Mouse (Mus musculus) heart, adult 18-20 months (tissue): Measurements from ENCODE around the gene Scube1. TPM values are rescaled to one million over a fixed set of nuclear protein-coding genes. Genes with fewer than 3 reads are reported as not detected.

ENCODE experiments used
- DNase-seq, 2 experiments: peaks; one replicate each; pipeline ENCODE4 v3.0.0; 2021 to 2022; ENCODE audit warnings: mixed read lengths in 1 of 2
- total RNA-seq, 2 experiments: library from RNA; stranded (reverse); gene quantifications; 2 replicates each; pipeline ENCODE4 v1.2.3; 2021

Scube1 gene
- total RNA-seq, 2 experiments from 2014 or later = 0.62 to 0.72 TPM

- no peak for DNase-seq
Observed at GRCm38 (mm10) chr15:83709889-83710774, 14.7 kb downstream of the Scube1 start.

DNA sequence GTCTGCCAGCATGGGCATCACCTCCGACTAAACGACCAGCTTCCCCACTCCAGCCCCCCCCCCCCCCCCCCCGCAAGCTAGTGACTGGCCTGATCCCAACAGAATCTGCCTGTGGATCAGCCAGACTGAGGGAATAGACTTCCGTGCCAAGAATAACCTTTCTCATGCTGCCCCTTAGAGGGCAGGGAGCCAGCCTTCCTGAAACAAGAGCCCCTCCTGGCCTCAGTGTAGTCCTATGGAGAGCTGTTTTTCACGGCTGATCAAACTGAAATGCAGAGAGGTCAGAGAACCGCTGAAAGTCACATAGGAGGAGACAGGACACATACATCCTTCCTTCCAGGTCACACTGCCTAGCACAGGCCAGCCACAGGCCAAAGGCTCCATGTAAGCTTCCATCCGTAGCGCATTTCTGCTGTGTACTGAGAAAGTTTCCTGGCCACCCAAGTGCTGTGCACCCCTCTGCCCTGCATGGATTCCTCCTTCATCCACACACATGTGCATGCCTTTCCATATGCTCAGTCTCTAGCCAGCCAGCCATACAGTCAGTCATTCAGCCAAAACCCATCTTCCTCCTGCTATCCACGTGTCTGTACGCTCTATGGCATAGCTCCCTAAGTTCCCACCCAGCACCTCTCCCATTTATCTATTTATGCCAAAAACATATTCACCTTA, 18.2 kb downstream of the Scube1 start:
- no peak for DNase-seq

DNA sequence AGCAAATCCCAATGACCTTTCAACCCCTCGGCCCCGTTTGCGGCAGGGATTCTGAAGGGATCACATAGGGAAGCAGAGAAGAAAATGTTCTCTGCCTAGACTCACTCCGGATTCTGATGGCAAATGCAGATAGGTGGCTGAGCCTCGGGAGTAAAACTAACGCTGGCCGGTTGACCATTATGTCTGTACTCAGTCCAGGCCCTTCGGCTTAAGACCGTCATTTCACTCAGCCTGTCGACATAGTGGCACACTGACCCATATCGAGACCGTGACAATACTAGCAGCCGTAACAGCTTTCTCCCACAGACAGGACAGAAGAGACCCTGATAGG, 24.3 kb downstream of the Scube1 start:
- DNase-seq = no peak

DNA sequence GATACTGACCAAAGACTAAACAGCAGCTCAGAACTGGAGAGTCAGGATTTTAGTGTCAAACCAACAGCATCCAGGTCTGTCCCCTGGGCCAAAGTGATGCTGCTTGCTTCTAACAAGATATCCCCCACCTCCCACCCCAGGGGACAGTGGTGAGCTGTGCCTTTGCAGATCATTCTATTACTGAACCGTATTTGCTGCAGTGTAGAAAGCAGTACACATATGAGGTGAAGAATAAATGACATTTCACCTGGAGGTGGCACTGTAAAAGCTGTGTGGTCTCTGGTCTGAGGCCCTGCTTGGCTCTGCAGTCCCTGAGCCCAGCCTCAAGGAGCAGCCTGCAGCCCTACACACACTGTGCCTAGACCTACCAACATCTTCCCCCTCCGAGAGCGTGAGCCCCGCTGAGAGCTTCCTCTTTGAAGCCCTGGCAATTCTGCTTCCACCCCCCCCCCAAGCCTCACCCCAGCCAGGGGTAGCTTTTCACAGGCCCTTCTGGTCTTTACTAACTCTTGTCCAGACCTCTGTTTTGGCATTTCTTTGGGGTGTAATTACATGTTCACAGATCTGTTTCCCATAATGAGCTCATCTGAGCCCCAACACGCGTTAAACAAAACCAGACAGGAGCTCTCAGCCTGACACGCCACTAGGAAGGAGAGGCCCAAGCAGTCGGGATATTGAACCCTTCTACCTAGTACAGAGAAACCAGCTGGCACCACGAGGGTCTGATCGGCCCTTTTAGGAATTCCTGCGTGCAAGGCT, 24.8 kb downstream of the Scube1 start:
- DNase-seq = no peak

- DNase-seq = no peak
Observed at GRCm38 (mm10) chr15:83699132-83699833, 25.5 kb downstream of the Scube1 start.

DNA sequence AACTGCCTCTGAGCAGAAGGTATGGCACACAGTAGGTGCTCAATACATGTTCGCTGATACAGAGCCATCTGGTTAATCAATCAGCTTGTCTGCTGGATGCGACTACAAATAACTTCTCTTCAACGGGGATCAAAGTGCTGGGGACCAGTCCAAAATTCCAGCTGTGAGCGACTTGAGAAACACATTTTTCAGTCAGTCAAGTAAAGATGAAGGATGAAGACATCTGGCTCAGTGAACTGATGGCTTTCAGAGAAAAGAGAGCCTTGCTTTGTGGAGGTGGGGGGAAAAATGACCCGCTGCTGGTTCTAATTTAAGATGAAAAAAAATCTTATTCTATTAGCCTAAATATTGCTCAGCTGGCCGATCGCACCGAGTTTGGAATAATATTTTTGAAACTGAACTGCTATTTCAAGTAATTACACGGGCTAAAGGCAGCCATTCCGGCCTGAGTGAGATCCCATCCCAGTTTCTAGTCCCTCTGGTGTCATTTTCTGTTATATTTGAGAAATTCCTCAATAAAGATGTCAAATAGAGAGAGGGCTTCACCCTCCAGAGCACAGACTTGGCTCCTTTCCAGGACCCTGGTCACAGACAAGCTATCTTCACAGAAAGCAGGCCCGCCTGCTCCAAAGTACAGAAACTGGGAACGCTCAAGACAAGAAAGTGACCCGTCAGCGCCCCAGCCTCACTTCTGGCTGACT, 28.0 kb downstream of the Scube1 start:
- no peak for DNase-seq

- DNase-seq = no peak
Observed at GRCm38 (mm10) chr15:83695159-83695558, 29.7 kb downstream of the Scube1 start.

GRCm38 (mm10) chr15:83691901-83692361, 32.9 kb downstream of the Scube1 start:
- peak; percentile 12 to 65 for DNase-seq

- DNase-seq = no peak
Observed at GRCm38 (mm10) chr15:83689946-83690345, 34.9 kb downstream of the Scube1 start.

DNA sequence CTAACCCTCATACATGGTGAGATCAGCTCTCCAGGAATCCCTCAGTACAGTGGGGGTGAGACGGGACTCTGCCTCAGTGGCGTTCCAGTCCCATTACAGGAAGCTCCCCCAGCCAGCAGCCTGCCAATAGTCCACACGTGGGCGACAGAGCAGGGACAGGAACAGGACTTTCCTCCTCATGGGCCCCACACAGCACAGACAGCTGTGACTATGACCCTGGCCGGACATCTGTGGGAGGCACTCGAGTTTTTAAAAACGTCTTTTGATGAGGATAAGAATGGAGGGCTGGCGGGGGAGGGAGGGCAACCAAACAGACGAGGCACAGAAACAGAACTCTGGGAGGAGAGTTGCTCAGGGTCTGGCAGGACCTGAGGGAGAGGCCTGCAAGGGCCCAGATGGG, 38.2 kb downstream of the Scube1 start:
- DNase-seq = peak in 1 of 2 experiments; percentile 11

DNA sequence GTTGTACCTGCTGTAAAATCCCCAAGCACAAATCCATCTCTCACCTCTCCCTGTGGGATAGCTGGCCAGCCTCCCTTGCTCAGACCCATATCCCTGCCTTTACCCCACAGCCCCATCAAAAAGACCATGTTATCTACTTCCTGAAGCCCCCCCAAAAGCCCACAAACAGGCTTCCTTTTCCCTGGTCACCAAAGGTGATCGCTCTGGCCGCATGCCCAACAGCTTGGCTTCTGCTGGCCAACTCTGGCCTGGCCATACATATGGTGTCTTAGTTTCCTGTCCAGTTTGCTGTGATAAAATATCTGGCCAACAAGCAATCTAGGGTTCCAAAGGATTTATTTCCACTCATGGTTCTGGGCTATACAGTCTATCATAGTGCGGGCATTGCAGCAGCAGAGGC, 38.9 kb downstream of the Scube1 start:
- no peak for DNase-seq

DNA sequence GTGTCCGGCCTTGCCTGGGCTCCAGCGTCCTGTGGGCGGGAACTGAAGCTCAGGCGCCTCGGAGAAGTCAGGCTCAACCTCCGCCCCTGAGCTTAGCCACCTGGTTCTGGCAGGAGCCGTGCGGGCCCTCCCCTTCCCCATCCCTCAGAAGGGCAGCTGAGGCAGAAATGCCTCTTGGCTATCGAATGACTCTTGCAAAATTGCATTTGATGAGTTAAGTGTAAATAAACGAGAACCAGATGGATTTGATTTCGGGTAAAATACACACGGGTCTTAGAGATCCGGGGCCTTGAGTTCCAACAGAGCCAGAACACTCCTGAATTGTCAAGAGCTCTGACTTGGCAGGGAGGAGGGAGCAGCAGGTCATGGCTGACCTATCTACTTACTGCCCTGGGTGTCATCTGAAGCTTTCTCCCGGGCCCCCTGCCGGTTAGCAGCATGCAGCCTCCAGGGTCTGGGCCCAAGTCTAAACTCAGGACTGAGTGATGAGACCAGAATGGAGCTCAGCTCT, 41.7 kb downstream of the Scube1 start:
- peak; percentile 17 to 39 for DNase-seq

DNA sequence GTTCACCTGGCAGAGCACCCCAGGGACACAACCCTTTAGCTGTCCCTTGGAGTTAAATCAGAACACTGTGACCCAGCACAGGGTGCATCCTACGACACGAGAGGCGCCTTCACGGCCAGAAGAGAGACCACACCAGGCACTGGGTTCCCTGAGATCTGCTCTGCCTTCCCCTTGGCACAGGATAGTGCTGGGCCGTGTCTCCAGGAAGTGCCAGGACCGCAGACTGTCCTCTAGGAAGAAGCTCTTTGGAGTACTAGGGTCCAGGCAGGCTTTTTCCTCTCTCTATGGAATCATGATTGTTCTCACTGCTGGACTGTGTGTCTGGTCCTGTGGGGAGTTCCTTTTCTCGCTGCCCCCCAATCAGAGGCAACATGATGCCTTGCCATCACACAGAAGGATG, 44.5 kb downstream of the Scube1 start:
- no peak for DNase-seq

DNA sequence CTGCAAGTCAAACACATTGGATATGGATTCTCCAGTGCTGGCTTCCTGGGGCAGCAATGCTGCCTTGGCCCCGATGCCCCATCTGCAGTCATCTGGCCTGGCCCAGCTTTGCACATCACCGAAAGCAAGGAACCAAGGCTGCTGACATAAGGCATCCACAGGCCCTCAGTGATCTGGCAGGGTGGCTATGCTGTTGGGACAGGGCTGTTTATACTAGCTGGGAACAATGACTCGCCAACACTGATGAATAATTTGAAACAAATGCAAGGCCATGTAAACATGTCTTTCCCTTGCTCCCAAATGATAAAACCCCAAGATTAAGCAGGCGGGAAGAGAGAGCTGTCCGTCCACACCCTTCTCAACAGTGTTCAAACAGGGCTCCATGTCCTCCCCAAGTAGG, 45.1 kb downstream of the Scube1 start:
- peak in 1 of 2 experiments; percentile 13 for DNase-seq

GRCm38 (mm10) chr15:83678606-83679005, 46.2 kb downstream of the Scube1 start:
- no peak for DNase-seq

DNA sequence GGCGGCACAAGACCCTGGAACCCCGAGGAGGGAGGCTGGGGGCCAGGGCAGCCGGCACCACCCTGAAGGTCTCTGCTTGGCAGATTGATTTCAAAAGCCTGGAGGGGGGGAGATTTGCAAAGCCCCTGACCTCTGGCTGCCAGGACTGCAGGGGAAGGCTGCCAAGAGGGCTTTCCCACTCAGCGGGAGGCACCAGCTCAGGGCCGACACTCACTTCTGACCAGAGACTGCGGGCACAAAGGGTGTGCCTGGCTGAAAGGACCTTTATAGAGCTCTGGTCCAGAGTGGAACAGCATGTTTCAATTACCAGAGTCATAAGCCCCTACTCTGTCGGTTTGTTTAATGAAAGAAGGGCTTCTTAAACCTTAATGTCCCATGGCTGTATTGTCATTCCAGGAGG, 46.7 kb downstream of the Scube1 start:
- DNase-seq = no peak

GRCm38 (mm10) chr15:83677098-83677497, 47.7 kb downstream of the Scube1 start:
- DNase-seq = no peak

GRCm38 (mm10) chr15:83676286-83676685, 48.5 kb downstream of the Scube1 start:
- DNase-seq = peak; percentile 27 to 66

DNA sequence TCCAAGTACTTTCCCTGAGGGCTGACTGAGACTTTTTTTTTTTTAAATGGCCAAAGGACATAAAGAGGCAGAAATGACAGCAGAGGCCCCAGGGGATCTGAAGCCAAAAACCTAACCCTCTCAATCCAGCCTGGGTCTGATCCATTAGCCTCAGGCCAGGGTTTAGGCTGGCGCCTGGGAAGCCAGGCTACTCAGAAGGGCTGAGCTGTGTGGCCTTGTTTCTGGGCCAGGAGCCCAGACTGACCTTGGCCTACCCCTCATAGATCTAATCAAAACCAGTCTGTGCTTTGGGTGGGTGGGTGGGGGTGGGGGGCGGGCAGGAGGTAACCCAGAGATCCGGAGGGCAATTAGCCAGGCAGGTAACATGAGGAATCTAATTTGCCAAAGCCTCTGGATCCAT, 51.2 kb downstream of the Scube1 start:
- DNase-seq = no peak

DNA sequence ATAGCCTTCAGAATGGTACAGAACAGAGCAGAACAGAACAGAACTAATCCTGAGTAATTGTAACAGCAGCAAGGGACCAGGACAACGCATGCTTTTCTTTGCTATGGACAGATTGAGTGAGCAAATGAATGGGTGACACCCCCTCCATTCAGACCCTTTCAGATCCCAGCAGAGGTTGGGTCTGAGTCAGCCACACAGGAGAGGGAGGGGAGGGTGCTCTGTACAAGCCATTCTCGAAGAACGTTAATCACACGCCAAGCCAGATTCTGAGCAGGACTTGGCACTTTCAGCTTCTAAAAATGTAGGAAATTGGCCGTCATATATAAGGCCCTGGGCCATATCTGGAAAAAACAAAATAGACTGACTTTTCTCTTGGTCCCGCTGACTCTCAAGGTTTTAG, 57.3 kb downstream of the Scube1 start:
- no peak for DNase-seq

GRCm38 (mm10) chr15:83666418-83666817, 58.4 kb downstream of the Scube1 start:
- DNase-seq = no peak
